Mouse (Mus musculus): ENCODE data around the gene Gm5751.

- TF ChIP-seq CTCF (conservative IDR thresholded peaks at IDR 0.05; ENCODE audit: low read length) (no peak), POU5F1 (IDR thresholded peaks at IDR 0.05; ENCODE audit: borderline replicate concordance, low read length) (no peak), NANOG (IDR thresholded peaks at IDR 0.05; ENCODE audit: borderline replicate concordance, low read length) (no peak)
Measured at GRCm38 (mm10) chrX:8901906-8902472, 27.9 kb downstream of the Gm5751 start.

All from E14TG2a.4 (cell line).